Mouse (Mus musculus): ENCODE measurements around the gene Ddb2.

The Ddb2 gene

DNA sequence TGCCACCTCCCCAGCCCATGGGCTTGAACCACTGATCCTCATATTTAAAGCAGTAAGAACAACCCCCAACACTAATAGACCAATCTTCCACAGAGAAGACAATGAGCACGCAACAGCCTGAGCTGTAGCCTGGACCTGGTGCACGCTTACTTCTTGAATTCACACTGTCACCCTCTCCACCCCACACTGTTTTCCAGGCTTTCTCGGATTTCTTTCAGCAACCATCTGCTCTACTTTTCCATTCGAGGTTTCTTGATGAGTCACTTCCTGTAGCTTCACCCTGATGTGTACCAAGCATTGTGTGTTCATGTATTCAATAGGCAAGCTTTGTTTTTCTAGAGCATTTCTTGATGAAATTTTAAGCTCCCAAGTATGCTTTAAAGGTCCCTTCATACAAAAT is 49.4 kb downstream of the Ddb2 start:
- in situ Hi-C loops (cut with MboI) = no loop called here

DNA sequence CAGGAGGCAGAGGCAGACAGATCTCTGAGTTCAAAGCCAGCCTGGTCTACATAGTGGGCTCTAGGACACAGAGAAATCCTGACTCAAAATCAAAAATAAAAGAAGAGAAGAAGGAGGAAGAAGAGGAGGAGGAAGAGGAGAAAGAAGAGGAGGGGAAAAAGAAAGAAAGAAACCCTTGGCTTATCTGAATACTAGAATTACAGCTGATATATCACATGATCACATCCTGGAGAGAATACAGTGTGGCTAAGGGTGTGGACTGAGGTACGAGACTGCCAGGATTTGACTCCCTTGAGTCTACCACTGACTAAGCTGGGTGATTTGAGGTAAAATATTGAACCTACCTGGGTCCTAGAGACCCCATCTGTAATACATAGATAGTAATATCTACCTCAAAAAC is 50.6 kb downstream of the Ddb2 start:
- in situ Hi-C loops (cut with MboI) = no loop called here

DNA sequence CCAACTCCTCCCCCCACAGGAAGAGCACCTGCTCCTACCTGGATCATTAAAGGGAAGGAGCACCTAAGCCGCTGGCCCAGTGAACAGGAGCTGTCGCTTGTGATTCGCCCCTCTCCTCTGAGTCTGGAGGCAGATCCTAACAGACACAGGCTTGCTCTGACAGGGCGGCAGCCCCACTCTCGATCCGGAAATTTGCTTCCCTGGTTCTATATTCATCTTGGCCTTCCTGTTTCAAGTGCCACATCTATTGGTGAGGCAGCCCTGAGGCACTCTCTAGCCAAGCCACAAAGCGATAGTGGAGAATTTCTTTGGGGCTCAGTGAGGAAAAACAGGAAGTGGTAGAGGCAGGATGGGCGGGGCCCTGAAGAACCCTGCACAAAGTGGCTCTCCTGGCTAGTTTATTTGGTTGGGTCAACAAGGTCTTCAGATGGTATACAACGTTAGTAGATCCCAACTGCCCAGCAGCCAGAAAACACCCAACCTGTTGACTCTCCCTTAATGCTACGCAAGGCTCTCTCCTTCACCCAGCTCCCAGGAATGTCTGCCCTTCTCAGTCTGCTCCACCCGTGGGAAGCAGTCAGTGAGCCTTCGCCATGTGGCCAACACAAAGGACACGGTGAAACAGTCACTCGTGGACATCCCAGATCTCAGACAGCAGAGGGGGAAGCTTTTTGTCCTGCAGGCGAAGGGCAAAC is 52.9 kb downstream of the Ddb2 start, which contains the start of gene Madd:
Gene Madd (minus strand): TSS at position 127 of the 695 bp plus-strand sequence.
- in situ Hi-C loops (cut with MboI) = no loop called here

DNA sequence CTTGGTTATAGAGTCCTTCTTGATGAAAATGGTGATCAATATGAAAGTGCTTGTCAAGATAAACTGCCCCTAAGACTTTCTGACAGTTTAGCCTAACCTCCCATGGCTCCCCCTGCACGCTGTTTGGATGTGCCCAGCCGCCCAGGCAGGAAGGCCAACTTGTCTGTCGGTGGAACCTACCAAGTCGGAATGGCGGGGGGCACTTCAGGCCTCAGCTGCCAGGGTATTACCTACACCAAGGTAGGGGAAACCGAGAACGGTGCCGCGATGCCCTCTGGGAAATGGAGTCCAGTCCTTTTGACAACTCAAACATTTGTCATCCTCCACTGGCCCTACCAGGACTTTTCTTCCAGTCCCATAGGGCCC is 53.7 kb downstream of the Ddb2 start:
- in situ Hi-C loops (cut with MboI) = no loop called here

DNA sequence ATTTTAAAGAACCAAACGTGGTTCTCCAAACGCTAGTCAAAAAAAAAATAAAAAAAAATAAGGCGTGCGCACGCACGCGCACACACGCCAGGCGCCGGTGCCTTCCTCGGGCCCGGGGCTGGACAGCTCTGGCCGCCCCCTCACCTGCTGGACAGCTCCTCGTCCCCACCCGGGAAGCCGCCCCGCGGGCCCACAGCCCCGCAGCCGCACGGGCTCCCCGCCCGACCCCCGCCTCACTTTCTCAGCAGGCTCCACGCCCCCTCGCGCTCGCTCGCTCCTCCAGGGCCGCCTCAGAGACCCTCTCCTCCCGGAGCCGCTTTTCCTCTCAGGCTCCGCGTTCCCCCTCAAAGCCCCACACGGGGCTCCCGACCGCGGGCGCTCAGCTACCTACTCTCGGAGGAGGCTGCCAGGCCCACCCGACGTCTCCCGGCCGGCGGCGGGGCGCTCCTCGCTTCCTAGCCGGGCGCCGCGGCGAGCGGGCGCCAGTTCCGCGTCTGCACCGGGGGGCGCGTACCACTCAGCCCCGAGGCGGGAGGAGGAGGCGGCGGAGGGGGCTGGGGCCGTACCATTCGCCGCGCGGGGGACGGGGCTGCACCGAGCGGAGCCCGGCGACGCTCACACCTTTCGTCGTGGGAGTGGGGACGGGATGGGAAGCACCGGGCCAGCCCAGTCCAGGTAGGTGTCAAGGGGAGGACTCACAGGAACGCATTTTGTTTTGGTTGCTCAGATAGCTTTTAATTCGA is 54.2 kb downstream of the Ddb2 start:
- in situ Hi-C loops (cut with MboI) = no loop called here

DNA sequence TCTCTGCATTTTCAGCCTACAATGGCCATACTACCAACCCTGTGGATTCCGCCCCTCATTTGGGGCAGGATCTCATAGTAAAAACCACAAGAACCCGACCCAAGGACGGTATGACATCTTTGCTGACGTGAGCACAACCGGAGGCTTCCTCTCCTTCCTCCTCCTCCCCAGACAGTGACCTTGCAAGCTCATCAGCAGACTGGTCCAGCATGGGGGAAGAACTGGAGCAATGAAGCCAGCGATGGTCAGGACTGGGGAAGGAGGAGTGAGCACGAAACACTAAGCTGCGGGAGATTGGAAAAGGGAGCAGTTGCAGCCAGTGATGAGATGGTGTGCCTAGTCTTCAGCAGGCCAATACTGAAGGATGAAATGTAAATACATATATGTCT is 54.8 kb downstream of the Ddb2 start:
- in situ Hi-C loops (cut with MboI) = no loop called here

DNA sequence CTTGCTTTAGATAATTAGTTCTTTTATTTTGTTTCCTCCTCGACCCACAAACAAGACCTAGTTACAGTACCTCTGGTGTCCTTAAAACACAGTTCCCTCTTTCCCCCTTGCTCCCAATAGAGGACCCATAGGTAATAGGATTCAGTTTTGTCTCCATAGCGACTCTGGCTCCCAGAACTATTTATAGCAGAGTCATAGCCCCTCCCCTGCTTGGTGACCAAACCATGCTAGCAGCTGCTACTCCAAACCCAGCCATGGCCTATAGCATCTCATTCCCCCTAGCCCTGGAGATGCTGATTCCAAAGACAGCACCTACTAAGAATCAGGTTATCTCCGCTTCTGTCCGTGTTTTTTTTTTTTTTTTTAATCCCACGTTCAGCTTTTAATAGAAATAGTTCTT is 56.1 kb downstream of the Ddb2 start:
- in situ Hi-C loops (cut with MboI) = no loop called here

DNA sequence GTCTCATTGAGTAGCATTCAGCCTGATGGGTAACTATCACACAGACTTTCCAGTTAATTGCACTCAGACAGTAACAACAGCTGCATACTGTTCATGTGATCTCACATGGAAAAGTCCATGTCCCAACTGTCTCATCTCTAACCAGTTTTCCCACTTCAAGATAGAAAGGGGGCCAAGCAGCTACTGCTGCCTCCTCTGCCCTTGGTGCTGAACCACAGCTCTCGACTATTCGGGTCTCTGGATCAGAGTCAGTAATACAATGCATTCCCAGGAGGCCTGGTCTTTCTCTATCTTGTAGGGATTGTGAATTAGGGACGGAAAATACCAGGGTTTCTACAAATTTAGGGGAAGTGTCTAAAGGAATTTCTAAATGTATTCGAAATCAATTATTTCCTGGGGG is 57.0 kb downstream of the Ddb2 start:
- in situ Hi-C loops (cut with MboI) = no loop called here

DNA sequence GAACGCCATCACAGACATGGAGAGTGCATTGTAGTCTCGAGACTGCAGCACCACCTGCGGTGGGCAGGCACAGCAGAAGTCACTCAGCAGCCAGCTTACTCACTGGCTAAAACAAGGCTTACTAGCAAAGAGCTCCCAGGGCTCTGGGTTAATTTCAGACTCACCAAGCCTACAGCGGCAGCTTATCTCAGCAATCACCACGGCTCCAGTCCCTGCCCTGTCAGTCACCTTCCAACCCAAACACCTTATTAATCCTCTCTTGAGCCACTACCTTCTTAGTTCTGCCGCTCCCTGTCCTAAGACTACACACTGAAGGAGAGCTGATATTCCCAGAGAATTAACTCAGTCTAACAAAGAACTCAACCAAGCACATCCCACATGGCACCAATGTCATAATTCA is 60.5 kb downstream of the Ddb2 start:
- in situ Hi-C loops (cut with MboI) = no loop called here

DNA sequence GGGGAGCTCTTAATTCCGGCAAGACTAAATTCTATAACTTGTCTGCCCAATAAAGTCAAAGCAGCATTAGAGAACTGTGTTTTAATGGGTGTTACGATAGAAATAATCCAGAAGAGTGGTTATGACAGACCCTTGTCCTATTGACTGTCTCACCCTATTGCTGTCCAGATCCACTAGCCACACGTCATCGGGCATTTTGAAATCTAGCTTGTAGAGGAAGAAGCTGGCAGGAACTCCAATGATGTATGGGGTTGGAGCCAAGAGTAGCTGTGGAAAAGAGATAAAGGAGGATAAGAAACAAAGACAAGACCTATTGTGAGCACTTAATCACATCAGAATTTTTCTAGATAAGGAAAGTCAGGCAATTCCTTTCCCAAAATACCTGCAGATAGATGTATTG is 61.3 kb downstream of the Ddb2 start:
- in situ Hi-C loops (cut with MboI) = no loop called here

DNA sequence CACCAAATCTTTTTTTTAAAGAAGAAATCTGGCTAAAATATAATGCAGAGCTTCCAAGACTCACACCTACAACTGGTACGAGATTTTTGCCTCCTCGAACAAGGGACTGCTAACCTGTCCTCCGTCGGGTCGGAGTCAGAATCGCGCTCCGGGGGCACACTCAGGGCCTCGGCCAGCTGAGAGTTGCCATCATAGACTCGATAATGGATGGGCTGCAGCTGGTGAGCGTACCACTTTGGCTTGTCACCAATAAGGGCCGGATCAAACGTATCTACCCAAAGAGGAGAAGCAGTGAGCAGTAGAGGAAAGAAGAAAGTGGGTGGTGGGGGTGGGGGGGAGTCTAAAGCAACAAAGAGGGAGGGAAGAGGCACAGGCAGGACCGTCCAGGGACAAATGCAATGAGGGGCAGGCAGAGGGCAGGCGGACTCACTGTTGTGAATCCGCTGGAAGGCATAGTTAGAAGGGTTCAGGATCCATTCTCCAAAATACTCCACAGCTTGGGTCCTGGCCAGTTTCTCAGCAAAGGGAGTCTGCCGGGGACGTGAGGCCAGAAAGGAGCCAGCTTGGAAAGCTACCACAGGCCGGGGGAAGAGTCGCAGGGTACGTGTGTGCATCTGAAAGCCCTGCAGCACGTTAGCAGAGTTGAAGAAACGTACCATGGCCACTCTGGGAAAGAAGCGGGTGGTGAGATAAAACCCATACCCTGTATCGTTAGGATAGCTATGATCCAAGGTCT is 67.0 kb downstream of the Ddb2 start:
- in situ Hi-C loops (cut with MboI) = no loop called here

DNA sequence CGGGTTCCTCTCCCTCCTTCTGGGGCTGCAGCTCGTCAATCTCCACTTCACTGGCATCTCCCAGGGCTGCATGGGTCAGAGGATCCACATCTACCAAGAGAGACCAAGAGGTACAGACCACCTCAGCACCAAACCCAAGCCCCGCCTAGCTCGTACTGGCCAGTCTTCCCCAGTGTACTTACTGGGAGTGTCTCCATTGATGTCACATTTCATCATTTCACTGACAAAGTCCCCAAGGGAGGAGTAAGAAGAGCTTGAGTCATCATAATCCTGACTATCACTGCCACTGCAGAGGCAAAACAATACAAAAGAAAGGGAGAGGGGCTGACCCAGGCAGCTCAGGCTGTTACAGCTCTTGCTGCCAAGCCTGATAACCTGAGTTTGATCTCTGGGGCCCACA is 69.2 kb downstream of the Ddb2 start:
- in situ Hi-C loops (cut with MboI) = no loop called here

DNA sequence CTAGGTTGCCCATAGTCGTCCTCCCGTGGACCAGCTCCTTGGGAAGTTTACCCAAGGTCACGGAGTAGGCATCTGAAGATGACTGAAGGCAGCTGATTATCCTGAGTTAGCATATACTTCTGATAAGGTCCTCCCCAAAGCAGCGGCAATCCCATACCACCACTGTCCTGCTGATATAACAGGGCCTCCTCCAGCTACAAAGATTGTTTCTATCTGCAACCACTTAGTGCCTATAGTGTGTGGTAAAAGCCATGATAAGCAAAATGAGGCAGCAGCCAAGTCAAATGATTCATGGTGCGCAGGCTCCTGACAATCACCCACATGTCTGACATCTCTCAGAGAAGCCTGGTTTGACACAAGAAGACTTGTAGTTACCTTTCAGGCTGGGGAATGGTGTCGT is 71.8 kb downstream of the Ddb2 start:
- in situ Hi-C loops (cut with MboI) = no loop called here

DNA sequence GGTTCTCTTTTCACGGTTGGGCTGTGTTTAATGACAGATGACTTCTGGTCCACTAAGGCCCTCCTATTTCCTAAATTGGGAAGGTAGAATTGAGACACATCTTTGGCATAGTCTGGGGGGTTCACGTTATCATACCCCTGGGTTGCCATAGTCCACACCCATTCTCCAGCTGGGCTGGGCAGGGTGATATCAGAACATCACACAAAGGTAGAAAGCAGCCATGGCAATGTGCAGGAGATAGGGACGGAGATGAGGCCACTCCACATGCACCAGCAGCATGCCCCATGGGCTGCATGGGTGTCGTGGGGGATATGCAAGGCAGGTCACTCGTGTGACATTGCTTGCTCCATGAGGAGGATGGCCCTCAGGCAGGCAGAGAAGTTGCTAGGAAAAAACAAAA is 73.2 kb downstream of the Ddb2 start:
- in situ Hi-C loops (cut with MboI) = no loop called here

DNA sequence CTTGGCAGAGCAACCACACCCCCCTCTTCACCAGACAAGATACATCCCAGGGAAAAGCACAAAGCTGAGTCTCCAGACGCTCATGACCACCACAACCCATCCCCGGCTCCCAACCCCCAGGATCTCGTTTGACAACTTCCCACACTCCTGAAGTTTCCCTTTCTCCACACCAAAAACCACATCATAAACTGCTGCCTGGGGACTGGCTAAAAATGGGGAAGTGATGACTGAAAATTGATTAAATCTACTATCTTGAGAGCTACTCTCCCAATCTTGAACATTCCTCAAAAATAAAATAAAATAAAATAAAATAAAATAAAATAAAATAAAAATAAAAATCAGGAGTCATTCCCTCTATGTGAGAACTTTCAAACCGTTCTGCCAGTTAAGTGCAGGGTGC is 73.8 kb downstream of the Ddb2 start:
- in situ Hi-C loops (cut with MboI) = no loop called here
